ENCODE assay signal across 9 mouse cellular contexts in genomic region chr14:105397467-105397866, GRCm38 (mm10).
DNase-seq lines count a peak whose midpoint lies in the region; ATAC-seq and TF ChIP-seq lines count a peak whose summit lies in the region.
"Had no signal": no experiment of that assay in that cellular context is flagged by ENCODE, and none has a peak within 500 bp of the region (broad histone marks: within the 10 kb centered on the region; RNA-seq: fewer than 3 reads in every experiment).

No protein-coding gene starts in this region.

- H3K4me2 ChIP-seq in liver, embryonic 12.5 days = no peak overlapping the region
- H3K4me2 ChIP-seq in intestine, embryonic 16.5 days (ENCODE audit: low read depth, low read length) = 0 out of 2 replicates have a peak overlapping the region, but pooled peaks have one; percentile 13
- no peak overlapping the region for H3K4me2 ChIP-seq in midbrain, embryonic 16.5 days (ENCODE audit: low read length)

- TF ChIP-seq POLR2A in cortical plate, adult 2 months (IDR thresholded peaks at IDR 0.05; ENCODE audit: extremely low read depth, insufficient read depth, low read length) = no peak

- peak; percentile 59 for DNase-seq in liver
- DNase-seq in gastrocnemius, postnatal 36 days = peak; percentile 37 to 63
- DNase-seq in left cerebral cortex, postnatal 14 days (ENCODE audit: low spot score in 2 of 2) = peak; percentile 70 to 76
- peak; percentile 64 for DNase-seq in splenic B cell, adult 2 months (ENCODE audit: low read depth, low spot score)

- peak; percentile 72 for TF ChIP-seq CTCF in cortical plate, adult 2 months (IDR thresholded peaks at IDR 0.05; ENCODE audit: extremely low read depth, insufficient read depth, low read length)

- no peaks in the 10 kb centered on the region for H3K4me1 ChIP-seq in liver, embryonic 12.5 days
- H3K4me1 ChIP-seq in cortical plate, adult 2 months (ENCODE audit: control insufficient read depth, insufficient read depth, low read length) = no peaks in the 10 kb centered on the region
- H3K4me1 ChIP-seq in intestine, embryonic 16.5 days (ENCODE audit: control insufficient read depth, insufficient read depth, low read length) = no peaks in the 10 kb centered on the region
- no peaks in the 10 kb centered on the region; the same call in 1 of the 2 replicates for H3K4me1 ChIP-seq in midbrain, embryonic 16.5 days (ENCODE audit: control insufficient read depth, insufficient read depth, low read length)

- ATAC-seq in liver, embryonic 12.5 days = no peak
- peak; percentile 67; the same call in 1 of the 2 replicates for ATAC-seq in intestine, embryonic 16.5 days
- peak; percentile 28; the same call in 1 of the 2 replicates for ATAC-seq in midbrain, embryonic 16.5 days

- 17% methylated on average over 8 of the region's 8 CpGs for WGBS in liver, embryonic 12.5 days (ENCODE audit: insufficient replicate concordance)
- 31% methylated on average over 8 of the region's 8 CpGs for WGBS in intestine, embryonic 16.5 days
- 21% methylated on average over 8 of the region's 8 CpGs for WGBS in midbrain, embryonic 16.5 days

- H3K4me3 ChIP-seq in liver, embryonic 12.5 days = no peak overlapping the region
- no peak overlapping the region for H3K4me3 ChIP-seq in cortical plate, adult 2 months (ENCODE audit: insufficient read depth, low read length)
- H3K4me3 ChIP-seq in intestine, embryonic 16.5 days (ENCODE audit: low read length) = no peak overlapping the region
- no peak overlapping the region for H3K4me3 ChIP-seq in midbrain, embryonic 16.5 days (ENCODE audit: low read depth, low read length)

- no peak overlapping the region for H3K27ac ChIP-seq in liver, embryonic 12.5 days
- no peak overlapping the region for H3K27ac ChIP-seq in cortical plate, adult 2 months (ENCODE audit: insufficient read depth, low read length)
- no peak overlapping the region for H3K27ac ChIP-seq in intestine, embryonic 16.5 days (ENCODE audit: low read length)
- H3K27ac ChIP-seq in midbrain, embryonic 16.5 days (ENCODE audit: low read length) = no peak overlapping the region

- no peaks in the 10 kb centered on the region for H3K9me3 ChIP-seq in liver, embryonic 12.5 days (replicated peaks)
- no peaks in the 10 kb centered on the region for H3K9me3 ChIP-seq in intestine, embryonic 16.5 days (ENCODE audit: control insufficient read depth, low read length)
- H3K9me3 ChIP-seq in midbrain, embryonic 16.5 days (replicated peaks; ENCODE audit: control insufficient read depth, low read length, poor library complexity, severe bottlenecking) = no peaks in the 10 kb centered on the region

- H3K9ac ChIP-seq in liver, embryonic 12.5 days = no peak overlapping the region
- no peak overlapping the region for H3K9ac ChIP-seq in intestine, embryonic 16.5 days (ENCODE audit: low read depth, low read length)
- H3K9ac ChIP-seq in midbrain, embryonic 16.5 days (ENCODE audit: low read depth, low read length) = no peak overlapping the region

- H3K36me3 ChIP-seq in liver, embryonic 12.5 days = no peaks in the 10 kb centered on the region
- no peaks in the 10 kb centered on the region for H3K36me3 ChIP-seq in intestine, embryonic 16.5 days (ENCODE audit: control insufficient read depth, insufficient read depth, low read length)
- H3K36me3 ChIP-seq in midbrain, embryonic 16.5 days (ENCODE audit: control insufficient read depth, insufficient read depth, low read length) = no peaks in the 10 kb centered on the region
- no peaks in the 10 kb centered on the region for H3K36me3 ChIP-seq in splenic B cell, adult 2 months (ENCODE audit: control insufficient read depth, insufficient read depth, low read length, poor library complexity, severe bottlenecking)
- H3K36me3 ChIP-seq: G1E had no signal

- intact Hi-C loops in gastrocnemius, postnatal 36 days (cut with DNase I) = loop anchor here (5.0 kb wide), 1 partner anchor 500 kb away; the partner anchor contains the start of gene Spry2
- intact Hi-C loops in left cerebral cortex, postnatal 14 days (cut with DNase I) = loop anchor here (5.0 kb wide), 3 partner anchors 85 to 525 kb away; partner anchors contain the start of gene Spry2

- H3K27me3 ChIP-seq in liver, embryonic 12.5 days (replicated peaks) = 0 out of 2 replicates have a peak, but pooled peaks cover 2% of the 10 kb centered on the region
- H3K27me3 ChIP-seq in intestine, embryonic 16.5 days (replicated peaks; ENCODE audit: control insufficient read depth, insufficient read depth, low read length) = no peaks in the 10 kb centered on the region
- no peaks in the 10 kb centered on the region for H3K27me3 ChIP-seq in midbrain, embryonic 16.5 days (ENCODE audit: control insufficient read depth, insufficient read depth, low read depth, low read length)
- H3K27me3 ChIP-seq in splenic B cell, adult 2 months (ENCODE audit: control insufficient read depth, insufficient read depth, low read length, poor library complexity, severe bottlenecking) = no peaks in the 10 kb centered on the region
